Mouse (Mus musculus) liver, embryonic 14.5 days (tissue): Measurements from ENCODE around the gene Zp1.

Experiments
- CTCF ChIP-seq: IDR thresholded peaks from 2 replicates; pipeline ENCODE4 v1.5.1; 2016; ENCODE audit warnings: antibody characterized with exemption, low read depth, control low read depth
- EP300 ChIP-seq: IDR thresholded peaks from 2 replicates; pipeline ENCODE4 v1.6.1; 2016; ENCODE audit warnings: antibody characterized with exemption, low read depth

DNA sequence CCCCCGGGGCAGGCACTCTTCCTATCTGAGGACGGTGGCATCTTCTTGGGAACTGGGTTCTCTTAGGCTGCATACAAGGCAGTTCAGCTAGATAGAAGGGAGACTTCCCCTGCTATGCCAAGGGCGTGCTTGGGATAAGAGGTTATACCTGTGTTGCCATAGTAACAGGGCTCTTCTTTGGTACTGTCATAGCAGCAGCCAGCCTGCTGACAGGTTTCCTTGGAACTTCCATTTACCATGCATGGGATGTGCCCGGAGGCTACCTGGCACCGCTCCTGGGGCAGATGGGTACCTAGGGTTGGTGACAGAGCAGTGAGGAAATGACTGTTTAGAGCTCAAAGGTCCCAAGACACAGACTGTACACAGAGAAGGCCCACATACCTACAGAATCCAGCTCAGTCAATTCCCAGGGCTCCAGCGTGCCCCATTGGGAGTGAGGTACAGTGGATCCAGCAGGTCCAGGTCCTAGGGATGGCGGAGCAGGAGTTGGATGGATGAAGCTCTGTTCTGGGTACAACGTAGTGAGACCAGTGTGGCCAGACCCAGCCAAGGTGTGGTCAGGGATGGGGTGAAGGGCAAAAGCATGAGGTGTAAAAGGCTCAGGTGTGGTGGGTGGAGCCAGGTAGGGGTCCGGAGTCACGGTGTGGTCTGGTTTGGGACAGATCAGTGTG, 2.0 kb downstream of the Zp1 start:
- TF ChIP-seq CTCF (no peak), EP300 (no peak)
